Mouse (Mus musculus) CH12.LX (cell line): ENCODE results near the gene Slc38a3.

Experiments used
- CTCF ChIP-seq, 2 experiments: IDR thresholded peaks in 1 of 2; conservative IDR thresholded peaks in 1 of 2; 2 replicates each; pipeline ENCODE4 v1.5.1; 2011 to 2012; ENCODE audit warnings: low read depth in 2 of 2, low read length in 2 of 2, improper control_type of control experiment in 1 of 2, inconsistent platforms in 1 of 2, mild to moderate bottlenecking in 1 of 2, moderate library complexity in 1 of 2
- MAX ChIP-seq: IDR thresholded peaks from 2 replicates; pipeline ENCODE4 v1.6.1; 2011; ENCODE audit warnings: low read length, improper control_type of control experiment
- POLR2A ChIP-seq: IDR thresholded peaks from 2 replicates; pipeline ENCODE4 v1.6.1; 2011; ENCODE audit warnings: low read depth, mild to moderate bottlenecking, improper control_type of control experiment, low read length
- RAD21 ChIP-seq: IDR thresholded peaks from 2 replicates; pipeline ENCODE4 v1.6.1; 2011; ENCODE audit warnings: low read depth, mild to moderate bottlenecking, low read length, improper control_type of control experiment, moderate library complexity
- ZNF384 ChIP-seq: IDR thresholded peaks from 2 replicates; pipeline ENCODE4 v1.6.1; 2012; ENCODE audit warnings: low read depth, low read length, improper control_type of control experiment, inconsistent platforms

DNA sequence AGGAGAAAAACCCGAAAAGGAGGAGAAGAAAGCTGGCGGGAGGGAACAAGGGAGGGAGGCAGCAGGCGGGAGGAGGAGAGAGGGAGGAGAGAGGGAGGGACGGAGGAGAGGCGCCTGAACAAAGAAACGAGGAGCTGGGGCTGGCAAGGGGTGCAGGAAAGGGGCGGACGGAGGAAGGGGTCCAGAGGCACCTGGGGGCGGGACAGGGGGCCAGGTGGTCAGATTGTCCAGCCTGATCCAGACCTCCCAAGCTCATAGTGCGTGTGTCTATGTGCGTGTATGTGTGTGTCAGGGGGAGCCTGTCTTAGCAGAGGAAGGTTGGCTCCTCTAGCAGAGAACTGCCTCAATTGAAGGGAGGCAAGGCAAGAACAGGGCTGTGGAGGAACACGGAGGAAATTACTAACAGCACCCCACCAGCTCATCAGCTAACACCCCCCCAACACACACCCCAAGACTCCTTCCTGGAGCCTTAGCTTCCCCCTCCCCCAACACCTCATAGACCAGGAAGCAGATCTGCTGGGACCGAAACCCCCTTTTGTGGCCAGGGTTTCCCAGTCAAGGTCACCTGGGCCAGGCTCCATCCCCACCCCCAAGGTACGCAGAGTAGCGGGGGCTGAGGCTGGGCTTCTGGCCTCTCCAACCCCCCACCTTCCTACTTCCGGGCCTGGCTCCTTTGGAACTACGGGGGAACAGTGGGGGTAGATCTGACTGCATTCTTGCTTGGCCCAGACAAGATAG lies 38.5 kb upstream of the Slc38a3 start:
- TF ChIP-seq CTCF (conservative IDR thresholded peaks at IDR 0.05 in 1 of 2, IDR thresholded peaks at IDR 0.05 in 1 of 2; ENCODE audit: low read depth in 2 of 2, low read length in 2 of 2) = no peak
- TF ChIP-seq MAX = no peak
- no peak for TF ChIP-seq RAD21
- no peak for TF ChIP-seq POLR2A
- TF ChIP-seq ZNF384 = no peak
